Mouse (Mus musculus) neural tube, embryonic 14.5 days (tissue): Measurements from ENCODE around the gene Atoh7. TPM values are rescaled to one million over a fixed set of nuclear protein-coding genes. Genes with fewer than 3 reads are reported as not detected.

ENCODE experiments used
- ATAC-seq: fragments of 200-750 bp; cut with Nextera tagmentation; 2 replicates; pipeline ENCODE4 v1.8.0; 2017; ENCODE audit warnings: low read depth, mild to moderate bottlenecking, moderate TSS enrichment, moderate library complexity
- H3K27ac ChIP-seq: fragments of 300-500 bp; sonication (generic); 2 replicates; pipeline ENCODE4 v1.5.1; 2014; ENCODE audit warnings: low read depth, mild to moderate bottlenecking, control low read depth, low read length, moderate library complexity, mixed read lengths
- H3K27me3 ChIP-seq: fragments of 300-500 bp; sonication (generic); 2 replicates; pipeline ENCODE4 v1.6.1; 2014; ENCODE audit warnings: low read length; ENCODE audit not compliant: control insufficient read depth, insufficient read depth
- H3K36me3 ChIP-seq: fragments of 300-500 bp; sonication (generic); 2 replicates; pipeline ENCODE4 v1.6.1; 2014; ENCODE audit warnings: low read length, mixed read lengths; ENCODE audit not compliant: control insufficient read depth, insufficient read depth
- H3K4me1 ChIP-seq: fragments of 300-500 bp; sonication (generic); 2 replicates; pipeline ENCODE4 v1.6.1; 2014; ENCODE audit warnings: low read length; ENCODE audit not compliant: control insufficient read depth, insufficient read depth
- H3K4me2 ChIP-seq: fragments of 300-500 bp; sonication (generic); 2 replicates; pipeline ENCODE4 v1.6.1; 2014; ENCODE audit warnings: mild to moderate bottlenecking, low read depth, low read length, control low read depth
- H3K4me3 ChIP-seq: fragments of 300-500 bp; sonication (generic); 2 replicates; pipeline ENCODE4 v1.5.1; 2014; ENCODE audit warnings: low read depth, low read length, control low read depth, mixed read lengths
- H3K9ac ChIP-seq: fragments of 300-500 bp; sonication (generic); replicated peaks from 2 replicates; pipeline ENCODE4 v1.6.1; 2014; ENCODE audit warnings: low read depth, mild to moderate bottlenecking, control low read depth, low read length, mixed read lengths
- H3K9me3 ChIP-seq: fragments of 300-500 bp; sonication (generic); 2 replicates; pipeline ENCODE4 v1.6.1; 2016; ENCODE audit warnings: low read length; ENCODE audit not compliant: control insufficient read depth
- WGBS: fragments of 180-500 bp; shearing (Covaris S2); extraction: QIAGEN DNeasy Blood & Tissue Kit; methylation state at CpG from one replicate; pipeline ENCODE4 v1.1.7; 2014; 5-methylcytosine and 5-hydroxymethylcytosine counted together
- polyA plus RNA-seq: library from polyadenylated mRNA; unstranded; fragments of >200 nt; fragmentation: Nextera tagmentation; extraction: Ambion mirVana; gene quantifications from 2 replicates; pipeline ENCODE4 v1.2.1, GENCODE M21; 2014

The Atoh7 gene
- polyA plus RNA-seq, 1 experiment from 2014 or later: 2.8 TPM

DNA sequence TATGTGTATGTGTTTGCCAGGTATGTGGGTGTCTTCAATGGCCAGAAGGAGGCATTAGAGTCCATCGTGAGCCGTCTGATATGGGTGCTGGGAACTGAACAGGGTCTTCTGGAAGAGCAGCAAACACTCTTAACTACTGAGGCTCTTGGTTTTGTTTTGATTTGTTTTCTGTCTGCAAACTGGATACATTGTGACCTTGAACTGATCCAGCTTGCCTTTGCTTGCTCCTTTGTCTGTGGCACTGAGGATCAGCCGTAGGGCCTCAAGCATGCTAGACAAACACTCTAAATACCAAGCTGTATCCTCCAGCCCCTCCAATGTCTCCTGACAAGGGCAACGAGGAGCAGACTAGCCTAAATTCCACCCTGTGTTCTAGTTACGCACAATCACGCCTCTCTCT is 27.7 kb downstream of the Atoh7 start:
- no peak overlapping the region for H3K4me3 ChIP-seq
- no peak overlapping the region for H3K4me2 ChIP-seq
- no peaks in the 10 kb centered on the region for H3K4me1 ChIP-seq
- no peak for ATAC-seq
- H3K9me3 ChIP-seq: no peaks in the 10 kb centered on the region
- no peak overlapping the region for H3K9ac ChIP-seq
- no peak overlapping the region for H3K27ac ChIP-seq
- H3K36me3 ChIP-seq: no peaks in the 10 kb centered on the region
- no peaks in the 10 kb centered on the region for H3K27me3 ChIP-seq
- 95% methylated on average over 6 of the region's 6 CpGs for WGBS

- Histone ChIP-seq H3K4me1 (no peaks in the 10 kb centered on the region), H3K9ac (no peak overlapping the region), H3K9me3 (no peaks in the 10 kb centered on the region), H3K4me2 (no peak overlapping the region), H3K36me3 (no peaks in the 10 kb centered on the region), H3K4me3 (no peak overlapping the region), H3K27me3 (no peaks in the 10 kb centered on the region), H3K27ac (no peak overlapping the region)
- 73% methylated on average over 7 of the region's 7 CpGs for WGBS
- ATAC-seq: no peak
Observed at GRCm38 (mm10) chr10:63128256-63128655, 28.8 kb downstream of the Atoh7 start.

DNA sequence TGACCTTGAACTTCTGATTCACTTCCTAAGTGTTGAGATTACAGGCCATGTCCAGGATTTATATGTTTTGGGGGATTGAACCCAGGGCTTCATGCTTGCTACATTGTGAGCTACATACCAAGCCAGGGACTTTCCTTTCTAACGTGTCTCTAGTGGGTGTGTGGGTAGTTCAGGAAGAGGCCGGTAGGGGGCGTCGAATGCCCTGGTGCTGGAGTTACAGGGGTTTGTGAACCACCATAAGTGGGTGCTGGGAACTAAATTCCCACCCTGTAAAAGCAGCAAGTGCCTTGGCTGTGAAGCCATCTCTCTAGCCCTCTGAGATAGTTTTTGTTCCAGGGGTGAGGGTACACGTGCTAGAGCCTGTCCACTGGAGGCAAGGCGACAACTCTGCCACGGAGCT is 31.0 kb downstream of the Atoh7 start:
- Histone ChIP-seq H3K9me3 (no peaks in the 10 kb centered on the region), H3K4me2 (no peak overlapping the region), H3K4me3 (no peak overlapping the region), H3K9ac (no peak overlapping the region), H3K27ac (no peak overlapping the region), H3K36me3 (no peaks in the 10 kb centered on the region), H3K27me3 (no peaks in the 10 kb centered on the region), H3K4me1 (no peaks in the 10 kb centered on the region)
- WGBS: 81% methylated on average over 7 of the region's 7 CpGs
- no peak for ATAC-seq

- Histone ChIP-seq H3K4me1 (no peaks in the 10 kb centered on the region), H3K27me3 (no peaks in the 10 kb centered on the region), H3K4me2 (no peak overlapping the region), H3K27ac (no peak overlapping the region), H3K4me3 (no peak overlapping the region), H3K9me3 (no peaks in the 10 kb centered on the region), H3K36me3 (no peaks in the 10 kb centered on the region), H3K9ac (no peak overlapping the region)
- ATAC-seq: no peak
- 89% methylated on average over 6 of the region's 6 CpGs for WGBS
Observed at GRCm38 (mm10) chr10:63132356-63132755, 32.9 kb downstream of the Atoh7 start.

GRCm38 (mm10) chr10:63133326-63133725 is 33.9 kb downstream of the Atoh7 start:
- Histone ChIP-seq H3K36me3 (no peaks in the 10 kb centered on the region), H3K27ac (no peak overlapping the region), H3K9ac (no peak overlapping the region), H3K4me2 (no peak overlapping the region), H3K4me1 (no peaks in the 10 kb centered on the region), H3K27me3 (no peaks in the 10 kb centered on the region), H3K9me3 (no peaks in the 10 kb centered on the region), H3K4me3 (no peak overlapping the region)
- no peak for ATAC-seq
- 88% methylated on average over 4 of the region's 4 CpGs for WGBS

- no peak for ATAC-seq
- Histone ChIP-seq H3K9me3 (no peaks in the 10 kb centered on the region), H3K9ac (no peak overlapping the region), H3K27ac (no peak overlapping the region), H3K4me2 (no peak overlapping the region), H3K4me1 (no peaks in the 10 kb centered on the region), H3K36me3 (no peaks in the 10 kb centered on the region), H3K27me3 (no peaks in the 10 kb centered on the region), H3K4me3 (no peak overlapping the region)
- WGBS: 54% methylated on average over 12 of the region's 12 CpGs
Observed at GRCm38 (mm10) chr10:63135680-63136079, 36.2 kb downstream of the Atoh7 start.

GRCm38 (mm10) chr10:63136436-63136835 is 37.0 kb downstream of the Atoh7 start:
- ATAC-seq: no peak

DNA sequence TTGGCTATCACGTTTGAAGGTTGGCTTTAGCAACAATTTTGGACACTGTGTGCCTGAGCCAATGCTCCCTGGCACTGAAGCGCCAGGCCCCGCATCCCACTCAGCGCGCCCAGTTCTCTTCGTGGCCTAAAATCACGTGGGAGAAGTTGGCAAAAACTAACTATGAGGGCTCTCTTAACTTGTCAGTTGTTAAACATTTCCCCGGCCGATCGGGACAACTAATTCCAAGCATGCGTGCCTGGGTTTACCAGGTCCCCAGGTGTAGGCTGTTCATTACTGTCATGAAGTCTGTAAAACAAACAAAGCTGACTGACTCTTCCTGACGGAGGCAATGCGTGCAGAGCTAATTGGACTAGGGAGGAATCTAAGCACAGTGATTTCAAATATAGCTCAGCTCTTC is 43.2 kb downstream of the Atoh7 start:
- no peaks in the 10 kb centered on the region for H3K36me3 ChIP-seq
- H3K4me2 ChIP-seq: no peak overlapping the region
- no peak overlapping the region for H3K27ac ChIP-seq
- H3K27me3 ChIP-seq: no peaks in the 10 kb centered on the region
- no peak overlapping the region for H3K4me3 ChIP-seq
- no peaks in the 10 kb centered on the region for H3K4me1 ChIP-seq
- H3K9ac ChIP-seq: no peak overlapping the region
- ATAC-seq: no peak
- whole genome bisulfite sequencing: 87% methylated on average over 13 of the region's 13 CpGs
- H3K9me3 ChIP-seq: no peaks in the 10 kb centered on the region

More at GRCm38 (mm10) chr10:63136436-63136835, 37.0 kb downstream of the Atoh7 start:
- Histone ChIP-seq H3K27ac (no peak overlapping the region), H3K9ac (no peak overlapping the region), H3K27me3 (no peaks in the 10 kb centered on the region), H3K4me2 (no peak overlapping the region), H3K9me3 (no peaks in the 10 kb centered on the region), H3K4me1 (no peaks in the 10 kb centered on the region), H3K4me3 (no peak overlapping the region), H3K36me3 (no peaks in the 10 kb centered on the region)
- WGBS: 91% methylated on average over 6 of the region's 6 CpGs
